Mouse (Mus musculus) bone marrow, adult 2 months (tissue): ENCODE results near the gene Acr. TPM values are rescaled to one million over a fixed set of nuclear protein-coding genes. Genes with fewer than 3 reads are reported as not detected.

ENCODE experiments used
- H3K27ac ChIP-seq: fragments of 200-500 bp; 2 replicates; pipeline ENCODE4 v1.5.1; 2012; ENCODE audit warnings: low read depth, mild to moderate bottlenecking, control low read depth, inconsistent platforms, low read length; ENCODE audit not compliant: control insufficient read depth, poor library complexity, insufficient read depth
- H3K4me1 ChIP-seq: fragments of 200-500 bp; 2 replicates; pipeline ENCODE4 v1.6.1; 2011; ENCODE audit warnings: low read length; ENCODE audit not compliant: control insufficient read depth, insufficient read depth
- H3K4me3 ChIP-seq: fragments of 200-500 bp; replicated peaks from 2 replicates; pipeline ENCODE3; 2011; ENCODE audit warnings: mild to moderate bottlenecking, low read depth, low read length, control low read depth; ENCODE audit not compliant: control insufficient read depth
- CTCF ChIP-seq: fragments of 200-500 bp; IDR thresholded peaks from 2 replicates; pipeline ENCODE4 v1.5.1; 2011; ENCODE audit warnings: low read length, control low read depth; ENCODE audit not compliant: control insufficient read depth, insufficient read depth
- POLR2A ChIP-seq: fragments of 200-500 bp; IDR thresholded peaks from 2 replicates; pipeline ENCODE4 v1.6.1; 2011; ENCODE audit warnings: low read depth, mild to moderate bottlenecking, control low read depth, low read length, borderline replicate concordance; ENCODE audit not compliant: control insufficient read depth
- WGBS: fragments of 180-500 bp; shearing (Covaris S2); methylation state at CpG from one replicate; pipeline ENCODE4 v1.1.7; 2018; 5-methylcytosine and 5-hydroxymethylcytosine counted together
- polyA plus RNA-seq: library from polyadenylated mRNA; stranded (reverse); fragments of >200 nt; gene quantifications from 2 replicates; pipeline ENCODE4 v1.2.4, GENCODE M21; 2011; ENCODE audit warnings: low replicate concordance; ENCODE audit not compliant: missing spikeins, insufficient read depth, insufficient read length

The Acr gene
- polyA plus RNA-seq, 1 experiment = not detected

- Histone ChIP-seq H3K4me1 (no peaks in the 10 kb centered on the region), H3K4me3 (no peak overlapping the region), H3K27ac (no peak overlapping the region)
- TF ChIP-seq POLR2A (no peak), CTCF (no peak)
- 89% methylated on average over 23 of the region's 23 CpGs for WGBS
These were observed 34.9 kb upstream of the Acr start for GRCm38 (mm10) chr15:89532924-89533842.

- TF ChIP-seq POLR2A = no peak
- no peak for TF ChIP-seq CTCF
- Histone ChIP-seq H3K27ac (no peak overlapping the region), H3K4me1 (no peaks in the 10 kb centered on the region), H3K4me3 (no peak overlapping the region)
- WGBS = 89% methylated on average over 10 of the region's 10 CpGs
These were observed 34.3 kb upstream of the Acr start for GRCm38 (mm10) chr15:89533843-89534207.

GRCm38 (mm10) chr15:89544171-89544570 lies 24.0 kb upstream of the Acr start:
- no peak overlapping the region for H3K4me3 ChIP-seq
- no peak overlapping the region for H3K27ac ChIP-seq
- TF ChIP-seq CTCF (no peak), POLR2A (no peak)
- WGBS = 83% methylated on average over 7 of the region's 7 CpGs
- H3K4me1 ChIP-seq = no peaks in the 10 kb centered on the region

- 81% methylated on average over 8 of the region's 8 CpGs for WGBS
- H3K4me1 ChIP-seq = no peaks in the 10 kb centered on the region
- H3K27ac ChIP-seq = no peak overlapping the region
- TF ChIP-seq POLR2A (no peak), CTCF (no peak)
- H3K4me3 ChIP-seq = no peak overlapping the region
These were observed 20.8 kb upstream of the Acr start for GRCm38 (mm10) chr15:89547321-89547720.

- no peak overlapping the region for H3K4me3 ChIP-seq
- H3K4me1 ChIP-seq = no peaks in the 10 kb centered on the region
- TF ChIP-seq POLR2A (no peak), CTCF (no peak)
- WGBS = 93% methylated on average over 58 of the region's 58 CpGs
- H3K27ac ChIP-seq = no peak overlapping the region
These were observed 20.1 kb upstream of the Acr start for GRCm38 (mm10) chr15:89547824-89548601.

GRCm38 (mm10) chr15:89548837-89549236 lies 19.3 kb upstream of the Acr start:
- TF ChIP-seq POLR2A = no peak
- TF ChIP-seq CTCF = no peak
- no peak overlapping the region for H3K4me3 ChIP-seq
- no peak overlapping the region for H3K27ac ChIP-seq
- 86% methylated on average over 11 of the region's 11 CpGs for WGBS
- H3K4me1 ChIP-seq = no peaks in the 10 kb centered on the region

- Histone ChIP-seq H3K4me3 (no peak overlapping the region), H3K4me1 (no peaks in the 10 kb centered on the region), H3K27ac (no peak overlapping the region)
- 82% methylated on average over 8 of the region's 8 CpGs for WGBS
- TF ChIP-seq CTCF = no peak
- TF ChIP-seq POLR2A = no peak
These were observed 17.6 kb upstream of the Acr start for GRCm38 (mm10) chr15:89550506-89550905.

- no peak overlapping the region for H3K4me3 ChIP-seq
- WGBS = 84% methylated on average over 1 of the region's 1 CpGs
- no peak for TF ChIP-seq CTCF
- no peak for TF ChIP-seq POLR2A
- no peaks in the 10 kb centered on the region for H3K4me1 ChIP-seq
- no peak overlapping the region for H3K27ac ChIP-seq
These were observed 16.4 kb upstream of the Acr start for GRCm38 (mm10) chr15:89551733-89552132.

- 62% methylated on average over 6 of the region's 6 CpGs for WGBS
- Histone ChIP-seq H3K4me3 (no peak overlapping the region), H3K4me1 (no peaks in the 10 kb centered on the region), H3K27ac (no peak overlapping the region)
- TF ChIP-seq POLR2A (no peak), CTCF (no peak)
These were observed 12.5 kb upstream of the Acr start for GRCm38 (mm10) chr15:89555591-89555990.
